Mouse (Mus musculus) cerebellum, adult 18-20 months (tissue): ENCODE measurements around the gene 3110001I22Rik.

Experiments used
- DNase-seq, 2 experiments: peaks; one replicate each; pipeline ENCODE4 v3.0.0; 2021

3110001I22Rik gene

GRCm38 (mm10) chr16:13722937-13723336, 51.2 kb downstream of the 3110001I22Rik start:
- no peak for DNase-seq

DNA sequence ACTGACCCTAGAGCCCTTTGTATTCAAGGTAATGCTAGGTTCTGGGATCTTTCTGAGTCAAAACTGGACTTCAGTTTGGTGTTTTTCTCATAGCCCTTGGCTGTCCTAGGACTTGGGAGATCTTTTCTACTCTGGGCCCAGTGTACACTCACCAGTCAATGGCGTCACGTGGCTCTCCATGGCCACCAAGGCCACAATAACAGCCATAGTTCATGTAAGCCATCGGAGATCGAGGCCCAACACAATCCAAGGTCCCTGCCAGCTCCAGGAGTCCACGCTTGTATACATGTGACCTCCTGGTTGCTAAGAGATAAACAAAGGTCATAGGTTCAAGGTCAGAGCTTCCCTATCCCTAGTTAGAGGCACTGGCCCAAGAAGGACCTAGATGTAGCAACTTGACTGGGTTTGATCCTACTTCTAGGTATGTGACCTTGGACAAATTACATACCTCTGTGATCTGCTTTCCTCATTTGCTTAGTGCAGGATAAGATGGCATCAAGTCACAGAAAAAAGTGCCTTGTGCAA, 56.1 kb downstream of the 3110001I22Rik start:
- no peak for DNase-seq
